ENCODE assay signal across 17 mouse cellular contexts in the genomic region with DNA sequence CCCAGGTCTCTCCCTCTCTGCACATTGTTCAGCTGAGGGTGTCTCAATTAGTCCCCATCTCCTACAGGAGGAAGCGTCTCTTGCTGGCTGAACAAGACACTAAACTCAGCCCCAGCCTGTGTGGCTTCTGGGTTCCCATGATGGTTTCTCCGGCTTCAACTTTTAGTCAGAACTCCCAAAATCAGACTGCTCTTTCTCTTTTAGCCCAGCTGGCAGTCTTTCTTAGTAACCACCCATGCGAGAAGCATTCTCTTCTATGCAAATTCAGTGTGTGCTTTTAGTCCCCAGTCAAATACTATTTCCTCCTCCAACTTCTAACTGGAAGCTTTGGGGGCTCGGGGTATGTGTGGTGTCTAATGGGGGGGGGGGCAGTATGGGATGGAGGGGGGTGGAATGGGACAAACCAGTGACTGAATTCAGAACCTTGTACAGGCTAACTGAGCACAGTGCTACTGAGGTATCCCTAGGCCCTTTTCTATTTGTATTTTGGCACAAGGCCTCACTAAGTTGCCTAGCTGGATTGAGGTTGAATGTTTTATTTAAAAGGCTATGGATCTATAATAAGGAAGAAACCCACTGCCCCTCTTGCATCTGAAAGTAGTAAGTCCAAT.
DNase-seq lines count a peak whose midpoint lies in the region; ATAC-seq and TF ChIP-seq lines count a peak whose summit lies in the region.
"Had no signal": no experiment of that assay in that cellular context is flagged by ENCODE, and none has a peak within 500 bp of the region (broad histone marks: within the 10 kb centered on the region; RNA-seq: fewer than 3 reads in every experiment).

No protein-coding gene starts in this region.

- H3K9ac ChIP-seq in hindbrain, embryonic 13.5 days, result no peak overlapping the region
- no peak overlapping the region for H3K9ac ChIP-seq in hindbrain, embryonic 11.5 days (ENCODE audit: low read depth, low read length)
- H3K9ac ChIP-seq in CH12.LX (ENCODE audit: insufficient read depth, low read depth), result no peak overlapping the region
- H3K9ac ChIP-seq: neural tube, embryonic 12.5 days had no signal

- no peak for TF ChIP-seq RAD21 in CH12.LX (IDR thresholded peaks at IDR 0.05; ENCODE audit: low read depth, low read length)

- dilution Hi-C loops in CH12.LX (cut with MboI; ENCODE audit: extremely low pct_ligation_motif_present, extremely low pct_unique_long_range_greater_than_20kb, low sequenced_read_pairs), result no loop called here

- H3K36me3 ChIP-seq in hindbrain, embryonic 13.5 days, result no peaks in the 10 kb centered on the region
- H3K36me3 ChIP-seq in hindbrain, embryonic 11.5 days (ENCODE audit: control insufficient read depth, insufficient read depth, low read length), result no peaks in the 10 kb centered on the region
- no peaks in the 10 kb centered on the region for H3K36me3 ChIP-seq in CH12.LX (replicated peaks in 1 of 2; ENCODE audit: control insufficient read depth in 1 of 2, insufficient read depth in 1 of 2, low read length in 1 of 2)
- H3K36me3 ChIP-seq: embryonic facial prominence, embryonic 10.5 days; neural tube, embryonic 12.5 days had no signal

- no peak for TF ChIP-seq CTCF in CH12.LX (conservative IDR thresholded peaks at IDR 0.05 in 1 of 2, IDR thresholded peaks at IDR 0.05 in 1 of 2; ENCODE audit: low read depth in 2 of 2, low read length in 2 of 2)

- in situ Hi-C loops in CH12.LX (cut with MboI; ENCODE audit: low pct_ligation_motif_present, low pct_unique_long_range_greater_than_20kb, low sequenced_read_pairs), result no loop called here

- no peak for TF ChIP-seq POLR2A in CH12.LX (IDR thresholded peaks at IDR 0.05; ENCODE audit: low read depth, low read length)

- ATAC-seq in hindbrain, embryonic 13.5 days (ENCODE audit: low FRiP score), result no peak
- ATAC-seq in hindbrain, embryonic 11.5 days (ENCODE audit: low FRiP score), result no peak
- ATAC-seq: activated CD4-positive, CD25-positive, alpha-beta regulatory T cell, adult 4 months; inflammation-experienced regulatory T-cells, adult 6 months had no signal

- H3K27me3 ChIP-seq in hindbrain, embryonic 13.5 days, result no peaks in the 10 kb centered on the region
- H3K27me3 ChIP-seq in hindbrain, embryonic 11.5 days (ENCODE audit: control insufficient read depth, insufficient read depth, low read length), result no peaks in the 10 kb centered on the region
- H3K27me3 ChIP-seq in CH12.LX (replicated peaks), result peaks cover 17% of the 10 kb centered on the region
- H3K27me3 ChIP-seq: neural tube, embryonic 12.5 days had no signal

- no peak for DNase-seq in hindbrain, embryonic 11.5 days (ENCODE audit: low spot score)
- peak; percentile 33 for DNase-seq in right cerebral cortex, adult 18-20 months
- DNase-seq in right cerebral cortex, postnatal 4 days, result no peak
- DNase-seq in CH12.LX (ENCODE audit: extremely low read depth), result peak; percentile 86
- DNase-seq in brain, adult 2 months (ENCODE audit: low read depth, low spot score), result peak; percentile 62
- DNase-seq in urinary bladder, postnatal 36 days (ENCODE audit: low spot score in 2 of 2), result no peak
- DNase-seq: cerebellum, adult 11 months; cerebellum, postnatal 25 days; gastrocnemius, postnatal 10 days; lung, adult 18-20 months; lung, postnatal 4 days had no signal

- no peaks in the 10 kb centered on the region for H3K4me1 ChIP-seq in hindbrain, embryonic 13.5 days (replicated peaks)
- no peaks in the 10 kb centered on the region for H3K4me1 ChIP-seq in hindbrain, embryonic 11.5 days (replicated peaks; ENCODE audit: control insufficient read depth, insufficient read depth, low read length)
- H3K4me1 ChIP-seq in CH12.LX (ENCODE audit: control insufficient read depth in 1 of 2, insufficient read depth in 2 of 2), result peaks cover 3 to 46% of the 10 kb centered on the region in 2 experiments; a peak in 2 of 4 replicates
- H3K4me1 ChIP-seq: embryonic facial prominence, embryonic 10.5 days; neural tube, embryonic 12.5 days had no signal

- H3K4me2 ChIP-seq in hindbrain, embryonic 13.5 days, result no peak overlapping the region
- H3K4me2 ChIP-seq in hindbrain, embryonic 11.5 days (replicated peaks; ENCODE audit: low read depth, low read length), result no peak overlapping the region
- H3K4me2 ChIP-seq in CH12.LX (ENCODE audit: insufficient read depth, low read depth, poor library complexity, severe bottlenecking), result peak overlapping the region; percentile 39
- H3K4me2 ChIP-seq: neural tube, embryonic 12.5 days had no signal

- peak; percentile 85 for TF ChIP-seq EP300 in CH12.LX (IDR thresholded peaks at IDR 0.05; ENCODE audit: low read length)

- no peak overlapping the region for H3K4me3 ChIP-seq in hindbrain, embryonic 13.5 days
- no peak overlapping the region for H3K4me3 ChIP-seq in hindbrain, embryonic 11.5 days (ENCODE audit: low read depth, low read length)
- H3K4me3 ChIP-seq in CH12.LX (replicated peaks in 1 of 3; ENCODE audit: low read depth in 2 of 3, low read length in 2 of 3, poor library complexity in 1 of 3), result no peak overlapping the region
- H3K4me3 ChIP-seq: embryonic facial prominence, embryonic 10.5 days; erythroblast, embryonic 14.5 days; neural tube, embryonic 12.5 days had no signal

- H3K9me3 ChIP-seq in hindbrain, embryonic 13.5 days, result no peaks in the 10 kb centered on the region
- H3K9me3 ChIP-seq in hindbrain, embryonic 11.5 days (ENCODE audit: control insufficient read depth, low read length), result no peaks in the 10 kb centered on the region
- H3K9me3 ChIP-seq in CH12.LX (replicated peaks; ENCODE audit: low read length), result peaks cover 8% of the 10 kb centered on the region
- H3K9me3 ChIP-seq: embryonic facial prominence, embryonic 10.5 days; neural tube, embryonic 12.5 days had no signal

- 25% methylated on average over 4 of the region's 4 CpGs for WGBS in hindbrain, embryonic 13.5 days
- WGBS in hindbrain, embryonic 11.5 days, result 36% methylated on average over 4 of the region's 4 CpGs

- 0 out of 2 replicates have a peak overlapping the region, but pooled peaks have one; percentile 12 for H3K27ac ChIP-seq in hindbrain, embryonic 13.5 days
- no peak overlapping the region for H3K27ac ChIP-seq in hindbrain, embryonic 11.5 days (ENCODE audit: low read depth, low read length)
- no peak overlapping the region for H3K27ac ChIP-seq in CH12.LX (ENCODE audit: insufficient read depth, low read depth)
- H3K27ac ChIP-seq: embryonic facial prominence, embryonic 10.5 days; neural tube, embryonic 12.5 days had no signal

- no peaks in the 10 kb centered on the region for H3K79me2 ChIP-seq in CH12.LX (replicated peaks; ENCODE audit: control insufficient read depth, extremely low read depth, insufficient read depth, poor library complexity, severe bottlenecking)

TF ChIP-seq in CH12.LX, 34 proteins besides CTCF, POLR2A, EP300 and RAD21 (continues in another document):
- TF ChIP-seq HCFC1 (IDR thresholded peaks at IDR 0.05; ENCODE audit: low read depth, low read length) (no peak), SMC3 (IDR thresholded peaks at IDR 0.05; ENCODE audit: low read depth, low read length) (no peak), MAX (IDR thresholded peaks at IDR 0.05; ENCODE audit: low read length) (no peak), CHD2 (IDR thresholded peaks at IDR 0.05; ENCODE audit: low read length) (0 out of 2 replicates have a peak, but pooled peaks have one; percentile 19), MXI1 (IDR thresholded peaks at IDR 0.05; ENCODE audit: low read depth, low read length) (no peak), POLR2AphosphoS2 (IDR thresholded peaks at IDR 0.05; ENCODE audit: low read depth, low read length) (no peak), MAFK (IDR thresholded peaks at IDR 0.05; ENCODE audit: insufficient replicate concordance, low read length) (peak; percentile 84), GABPA (IDR thresholded peaks at IDR 0.05; ENCODE audit: insufficient replicate concordance, low read depth, low read length) (no peak), NELFE (IDR thresholded peaks at IDR 0.05; ENCODE audit: low read depth, low read length) (no peak), RCOR1 (conservative IDR thresholded peaks at IDR 0.05; ENCODE audit: low read depth, low read length) (0 out of 2 replicates have a peak, but pooled peaks have one; percentile 46), PAX5 (IDR thresholded peaks at IDR 0.05; ENCODE audit: low read length) (no peak), NRF1 (IDR thresholded peaks at IDR 0.05; ENCODE audit: low read depth, low read length) (no peak), KAT2A (IDR thresholded peaks at IDR 0.05; ENCODE audit: insufficient replicate concordance, low read length) (no peak), MAZ (IDR thresholded peaks at IDR 0.05; ENCODE audit: low read depth, low read length) (0 out of 2 replicates have a peak, but pooled peaks have one; percentile 21), MEF2A (IDR thresholded peaks at IDR 0.05; ENCODE audit: borderline replicate concordance, low read depth, low read length) (peak; percentile 88), CHD1 (IDR thresholded peaks at IDR 0.05; ENCODE audit: low read depth, low read length) (no peak), MYC (IDR thresholded peaks at IDR 0.05; ENCODE audit: low read depth, low read length) (no peak), ZNF384 (IDR thresholded peaks at IDR 0.05; ENCODE audit: low read depth, low read length) (no peak), UBTF (IDR thresholded peaks at IDR 0.05; ENCODE audit: low read depth, low read length) (no peak), ZKSCAN1 (IDR thresholded peaks at IDR 0.05; ENCODE audit: borderline replicate concordance, low read depth, low read length) (no peak), JUN (IDR thresholded peaks at IDR 0.05; ENCODE audit: insufficient read depth, low read depth, low read length) (peak; percentile 49; the same call in 1 of the 2 replicates), BHLHE40 (IDR thresholded peaks at IDR 0.05; ENCODE audit: low read depth, low read length) (peak; percentile 86), USF2 (conservative IDR thresholded peaks at IDR 0.05; ENCODE audit: low read depth, low read length) (no peak), E2F4 (IDR thresholded peaks at IDR 0.05; ENCODE audit: insufficient replicate concordance, low read depth, low read length) (no peak), ETS1 (conservative IDR thresholded peaks at IDR 0.05; ENCODE audit: low read depth, low read length) (peak; percentile 80), SIN3A (IDR thresholded peaks at IDR 0.05; ENCODE audit: low read length) (peak; percentile 41; the same call in 1 of the 2 replicates), IRF4 (IDR thresholded peaks at IDR 0.05; ENCODE audit: low read depth, low read length) (peak; percentile 76), ELF1 (IDR thresholded peaks at IDR 0.05; ENCODE audit: low read depth, low read length) (no peak), ZC3H11A (IDR thresholded peaks at IDR 0.05; ENCODE audit: low read depth, low read length) (no peak), JUND (conservative IDR thresholded peaks at IDR 0.05; ENCODE audit: low read depth, low read length) (peak; percentile 65; the same call in 1 of the 2 replicates), USF1 (IDR thresholded peaks at IDR 0.05; ENCODE audit: low read depth, low read length) (no peak), TCF12 (IDR thresholded peaks at IDR 0.05; ENCODE audit: low read depth, low read length) (peak; percentile 84)

Comparison
In these comparisons a context has a peak if more than half of its experiments do, and no peak if none do; other contexts are left out.
1. DNase-seq: peak in right cerebral cortex, adult 18-20 months (single experiment), CH12.LX (single experiment) and brain, adult 2 months (single experiment); none in hindbrain, embryonic 11.5 days (single experiment), right cerebral cortex, postnatal 4 days (single experiment) and urinary bladder, postnatal 36 days (0 of 2).